Mouse (Mus musculus) ES-E14 (cell line): ENCODE measurements at regions not wholly inside any gene's neighbourhood (a gene's known extent, or its start where the extent isn't known, plus 50 kb on each side); places are given as distances from the start of the nearest gene placed in this dataset.

Source experiments
- CHD2 ChIP-seq: IDR thresholded peaks from 2 replicates; pipeline ENCODE4 v1.6.1; 2014; ENCODE audit warnings: mild to moderate bottlenecking, low read depth, low read length, inconsistent platforms
- HCFC1 ChIP-seq: IDR thresholded peaks from 2 replicates; pipeline ENCODE4 v1.6.1; 2012; ENCODE audit warnings: low read length, inconsistent platforms, borderline replicate concordance; ENCODE audit not compliant: insufficient read depth
- MAFK ChIP-seq: IDR thresholded peaks from 2 replicates; pipeline ENCODE4 v1.6.1; 2014; ENCODE audit warnings: mild to moderate bottlenecking, low read depth, low read length, inconsistent platforms; ENCODE audit not compliant: insufficient read depth
- ZC3H11A ChIP-seq: IDR thresholded peaks from 2 replicates; pipeline ENCODE4 v1.6.1; 2012; ENCODE audit warnings: low read depth, mild to moderate bottlenecking, inconsistent platforms, low read length, borderline replicate concordance

GRCm38 (mm10) chr13:31423599-31423998 is 132.3 kb upstream of the Foxq1 start:
- TF ChIP-seq MAFK, result no peak
- no peak for TF ChIP-seq HCFC1
- no peak for TF ChIP-seq CHD2
- no peak for TF ChIP-seq ZC3H11A
